Mouse (Mus musculus): ENCODE measurements at regions not wholly inside any gene's neighbourhood (a gene's known extent, or its start where the extent isn't known, plus 50 kb on each side); places are given as distances from the start of the nearest gene placed in this dataset.
A peak's percentile ranks its signal among the peaks of the same experiment; 100 is the strongest.

- no peak for DNase-seq (ENCODE audit: low spot score in 2 of 2)
Observed at GRCm38 (mm10) chr8:53338006-53338405, 173.5 kb upstream of the Aga start.

- DNase-seq (ENCODE audit: low spot score in 2 of 2), result no peak
Observed at GRCm38 (mm10) chr8:53368640-53369039, 142.9 kb upstream of the Aga start.

- DNase-seq (ENCODE audit: low spot score in 2 of 2), result no peak
Observed at GRCm38 (mm10) chr8:53373401-53373800, 138.1 kb upstream of the Aga start.

GRCm38 (mm10) chr8:53412101-53412500 is 99.4 kb upstream of the Aga start:
- DNase-seq (ENCODE audit: low spot score in 2 of 2), result no peak

- DNase-seq (ENCODE audit: low spot score in 2 of 2), result peak in 1 of 2 experiments; percentile 8
Observed at GRCm38 (mm10) chr8:53434184-53434583, 77.3 kb upstream of the Aga start.

- no peak for DNase-seq (ENCODE audit: low spot score in 2 of 2)
Observed at GRCm38 (mm10) chr8:53435721-53436120, 75.8 kb upstream of the Aga start.

- DNase-seq (ENCODE audit: low spot score in 2 of 2), result no peak
Observed at GRCm38 (mm10) chr8:53446748-53447355, 64.7 kb upstream of the Aga start.

Measured in spleen, postnatal 36 days (tissue).